Mouse (Mus musculus) embryonic stem cell, embryonic (primary cell): Measurements from ENCODE around the gene Mtmr10.

ENCODE experiments used
- CTCF ChIA-PET, 4 experiments: fragments of 300-600 bp in 2 of 4; fragments of 350-600 bp in 2 of 4; sonication (Branson Sonifier 250); formaldehyde crosslinking; loops; one replicate each; lab custom pipeline; 2022; ENCODE audit warnings: inconsistent platforms in 2 of 4; lab: Charles Lee
- POLR2A ChIA-PET, 4 experiments: fragments of 300-600 bp in 2 of 4; fragments of 350-600 bp in 2 of 4; sonication (Branson Sonifier 250); formaldehyde crosslinking; loops; one replicate each; lab custom pipeline; 2022; ENCODE audit warnings: antibody characterized with exemption in 4 of 4, inconsistent platforms in 1 of 4; lab: Charles Lee

Gene Mtmr10

GRCm38 (mm10) chr7:64351087-64351486 lies 63.6 kb downstream of the Mtmr10 start:
- CTCF ChIA-PET = no interaction called here
- POLR2A ChIA-PET = interaction anchor here in 1 of 4 experiments (2.1 kb wide), 1 partner anchor 41 kb away, joined by 9 read pairs; the partner anchor contains the start of genes Mcee and Mphosph10

- CTCF ChIA-PET = no interaction called here
- POLR2A ChIA-PET = no interaction called here
These were observed 66.8 kb downstream of the Mtmr10 start for GRCm38 (mm10) chr7:64354206-64354605.

- ChIA-PET POLR2A (interaction anchor here in 3 of 4 experiments (0.7 to 2.0 kb wide), 4 partner anchors 14 to 172 kb away, joined by 3 to 19 read pairs (median 8); partner anchors contain the start of genes Mcee (in 1 of the 3) and Mphosph10 (in 1 of the 3)), CTCF (interaction anchor here in 3 of 4 experiments (0.5 to 1.5 kb wide), 3 partner anchors 33 to 1010 kb away, joined by 3 to 5 read pairs (median 3); no protein-coding TSS in a partner anchor)
These were observed 69.2 kb downstream of the Mtmr10 start for GRCm38 (mm10) chr7:64356661-64357060.

GRCm38 (mm10) chr7:64357405-64357804 lies 70.0 kb downstream of the Mtmr10 start:
- ChIA-PET POLR2A (interaction anchor here in 3 of 4 experiments (0.6 to 2.0 kb wide), 11 partner anchors 8 to 173 kb away, joined by 3 to 19 read pairs (median 5); partner anchors contain the start of genes Mcee (in 3 of the 3), Mphosph10 (in 3 of the 3) and Fan1 (in 2 of the 3)), CTCF (interaction anchor here in 2 of 4 experiments (0.5 to 1.5 kb wide), 2 partner anchors 34 to 140 kb away, joined by 3 to 5 read pairs; no protein-coding TSS in a partner anchor)

GRCm38 (mm10) chr7:64358666-64359065 lies 71.2 kb downstream of the Mtmr10 start:
- POLR2A ChIA-PET = interaction anchor here in 2 of 4 experiments (0.6 to 2.0 kb wide), 5 partner anchors 12 to 1795 kb away, joined by 3 to 12 read pairs (median 5); partner anchors contain the start of genes Fan1 (in 1 of the 2), Mcee (in 1 of the 2) and Mphosph10 (in 1 of the 2)
- CTCF ChIA-PET = no interaction called here

- ChIA-PET CTCF (no interaction called here), POLR2A (interaction anchor here in 2 of 4 experiments (0.5 to 2.7 kb wide), 4 partner anchors 14 to 218 kb away, joined by 3 to 15 read pairs (median 4); partner anchors contain the start of genes Mcee (in 2 of the 2), Mphosph10 (in 2 of the 2) and Fan1 (in 1 of the 2))
These were observed 72.6 kb downstream of the Mtmr10 start for GRCm38 (mm10) chr7:64359943-64360585.

GRCm38 (mm10) chr7:64360586-64360945 lies 73.1 kb downstream of the Mtmr10 start:
- ChIA-PET POLR2A (interaction anchor here in 2 of 4 experiments (0.5 to 2.7 kb wide), 4 partner anchors 14 to 219 kb away, joined by 3 to 15 read pairs (median 4); partner anchors contain the start of genes Mcee (in 2 of the 2), Mphosph10 (in 2 of the 2) and Fan1 (in 1 of the 2)), CTCF (no interaction called here)

- POLR2A ChIA-PET = interaction anchor here in 2 of 4 experiments (1.0 to 1.5 kb wide), 2 partner anchors 8 to 63 kb away, joined by 3 read pairs; no protein-coding TSS in a partner anchor
- CTCF ChIA-PET = no interaction called here
These were observed 78.4 kb downstream of the Mtmr10 start for GRCm38 (mm10) chr7:64365863-64366262.

GRCm38 (mm10) chr7:64369841-64370240 lies 82.4 kb downstream of the Mtmr10 start:
- POLR2A ChIA-PET = interaction anchor here in 2 of 4 experiments (0.5 to 5.8 kb wide), 7 partner anchors 12 to 1709 kb away, joined by 3 to 54 read pairs (median 3); partner anchors contain the start of genes Mcee (in 2 of the 2) and Mphosph10 (in 2 of the 2)
- CTCF ChIA-PET = no interaction called here

GRCm38 (mm10) chr7:64371940-64372878 lies 84.8 kb downstream of the Mtmr10 start:
- CTCF ChIA-PET = no interaction called here
- POLR2A ChIA-PET = interaction anchor here (0.6 to 5.8 kb wide), 9 partner anchors 14 to 187 kb away, joined by 3 to 54 read pairs (median 5); partner anchors contain the start of genes Mcee (in 3 of the 4), Mphosph10 (in 3 of the 4) and Mtmr10 (in 1 of the 4)

GRCm38 (mm10) chr7:64373147-64373829 lies 85.8 kb downstream of the Mtmr10 start:
- CTCF ChIA-PET = interaction anchor here in 1 of 4 experiments (0.8 kb wide), 1 partner anchor 1675 kb away, joined by 3 read pairs; no protein-coding TSS in a partner anchor
- POLR2A ChIA-PET = interaction anchor here (0.5 to 5.8 kb wide), 20 partner anchors 9 to 522 kb away, joined by 3 to 54 read pairs (median 4); partner anchors contain the start of genes Mcee (in 3 of the 4), Mphosph10 (in 3 of the 4), Mtmr10 (in 1 of the 4) and Nsmce3 (in 1 of the 4)

- ChIA-PET CTCF (interaction anchor here in 2 of 4 experiments (0.7 to 0.8 kb wide), 2 partner anchors 622 to 1675 kb away, joined by 3 read pairs; no protein-coding TSS in a partner anchor), POLR2A (interaction anchor here in 3 of 4 experiments (0.5 to 5.8 kb wide), 20 partner anchors 9 to 523 kb away, joined by 3 to 54 read pairs (median 4); partner anchors contain the start of genes Mcee (in 2 of the 3), Mphosph10 (in 2 of the 3), Mtmr10 (in 1 of the 3) and Nsmce3 (in 1 of the 3))
These were observed 86.5 kb downstream of the Mtmr10 start, which contains the start of gene Fan1 for GRCm38 (mm10) chr7:64373830-64374562. Gene Fan1 (minus strand): TSS chr7:64374095.
